Mouse (Mus musculus): Measurements from ENCODE around the gene Mapk9. TPM values are rescaled to one million over a fixed set of nuclear protein-coding genes. Genes with fewer than 3 reads are reported as not detected.
"Not testable (repeated sequence)": the region's sequence is repeated elsewhere in the genome, so short reads cannot be mapped to it uniquely, and the experiment has no call there.

Mapk9 gene
- polyA plus RNA-seq (2015; fragmentation: Nextera tagmentation; extraction: Ambion mirVana) = 33.0 and 33.7 TPM in 2 replicates

DNA sequence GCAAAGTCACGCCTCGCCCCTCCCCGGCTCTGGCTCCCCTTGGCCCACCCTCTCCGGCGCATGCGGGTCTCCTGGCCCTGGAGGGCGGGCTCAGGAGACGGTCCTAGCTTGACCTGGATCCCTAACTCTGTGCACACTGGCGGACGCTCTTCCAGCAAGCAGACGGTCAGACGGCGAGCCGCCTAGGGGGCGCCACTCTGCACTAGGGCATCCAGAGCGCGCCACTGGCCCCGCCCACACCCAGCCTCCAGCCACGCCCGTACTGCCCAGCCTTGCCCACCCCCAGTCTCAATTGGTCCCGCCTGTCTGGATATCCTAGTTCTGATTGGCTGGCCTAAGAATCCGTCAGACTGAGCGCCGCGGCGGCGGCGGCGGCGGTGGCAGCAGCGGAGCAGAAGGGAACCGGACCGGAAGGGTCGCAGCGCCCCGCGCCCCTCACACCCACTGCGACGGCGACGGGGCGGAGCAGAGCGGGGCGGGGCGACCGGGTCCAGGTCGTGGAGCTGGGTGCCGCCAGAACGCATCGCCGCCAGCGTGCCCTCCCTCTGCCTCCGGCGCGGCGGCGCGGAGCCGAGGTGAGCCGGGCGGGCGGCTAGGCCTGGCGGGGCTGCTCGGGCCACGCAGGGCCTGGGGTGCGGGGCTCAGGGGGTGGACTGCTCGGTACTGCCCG is at the start of gene Mapk9:
Gene Mapk9, plus strand, starts transcription at position 351 of the 670 bp plus-strand sequence.
- Histone ChIP-seq H3K27ac (ENCODE audit: low read length) (peak within 1 kb of the TSS; percentile 89), H3K4me3 (ENCODE audit: low read length) (peak within 1 kb of the TSS; percentile 70), H3K36me3 (ENCODE audit: control insufficient read depth, insufficient read depth, low read length) (peaks cover 2% of the 10 kb centered on the region; the same call in 1 of the 2 replicates), H3K4me1 (replicated peaks; ENCODE audit: control insufficient read depth, insufficient read depth, low read length) (peaks cover 17% of the 10 kb centered on the region), H3K9me3 (ENCODE audit: control insufficient read depth, low read length) (no peaks in the 10 kb centered on the region), H3K27me3 (ENCODE audit: control insufficient read depth, insufficient read depth, low read depth, low read length) (no peaks in the 10 kb centered on the region), H3K4me2 (ENCODE audit: low read depth, low read length) (peak within 1 kb of the TSS; percentile 79), H3K9ac (ENCODE audit: low read length) (peak within 1 kb of the TSS; percentile 83)
- ATAC-seq (ENCODE audit: low read depth) = peak; percentile 99
- under 1% methylated on average over 63 of the region's 68 CpGs for WGBS

DNA sequence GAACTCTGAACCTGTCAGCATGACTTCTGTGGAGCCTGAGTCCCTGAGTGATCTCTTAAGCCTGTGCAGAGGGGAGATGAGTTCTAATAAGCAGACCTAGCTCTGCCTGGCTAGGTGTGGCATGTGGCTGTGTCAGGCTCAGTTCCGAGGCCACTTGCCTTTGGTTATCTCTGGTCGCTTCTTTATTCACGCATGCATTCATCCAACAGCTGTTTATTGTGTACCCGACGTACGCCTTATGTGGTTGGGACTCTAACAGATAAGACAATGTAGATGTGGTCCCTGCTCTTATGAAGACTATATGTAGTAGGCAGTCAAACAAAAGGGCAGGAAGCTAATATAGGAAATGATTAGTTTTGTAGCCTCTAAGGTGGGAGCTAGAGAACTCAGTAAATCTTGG is 47.6 kb upstream of the Mapk9 start:
- H3K4me2 ChIP-seq (ENCODE audit: low read depth, low read length) = no peak overlapping the region
- no peaks in the 10 kb centered on the region for H3K36me3 ChIP-seq (ENCODE audit: control insufficient read depth, insufficient read depth, low read length)
- no peak overlapping the region for H3K27ac ChIP-seq (ENCODE audit: low read length)
- no peaks in the 10 kb centered on the region for H3K9me3 ChIP-seq (ENCODE audit: control insufficient read depth, low read length)
- H3K4me3 ChIP-seq (ENCODE audit: low read length) = no peak overlapping the region
- no peak for ATAC-seq (ENCODE audit: low read depth)
- no peak overlapping the region for H3K9ac ChIP-seq (ENCODE audit: low read length)
- no peaks in the 10 kb centered on the region for H3K27me3 ChIP-seq (ENCODE audit: control insufficient read depth, insufficient read depth, low read depth, low read length)
- H3K4me1 ChIP-seq (replicated peaks; ENCODE audit: control insufficient read depth, insufficient read depth, low read length) = peaks cover 7% of the 10 kb centered on the region
- WGBS = 80% methylated on average over 6 of the region's 6 CpGs

DNA sequence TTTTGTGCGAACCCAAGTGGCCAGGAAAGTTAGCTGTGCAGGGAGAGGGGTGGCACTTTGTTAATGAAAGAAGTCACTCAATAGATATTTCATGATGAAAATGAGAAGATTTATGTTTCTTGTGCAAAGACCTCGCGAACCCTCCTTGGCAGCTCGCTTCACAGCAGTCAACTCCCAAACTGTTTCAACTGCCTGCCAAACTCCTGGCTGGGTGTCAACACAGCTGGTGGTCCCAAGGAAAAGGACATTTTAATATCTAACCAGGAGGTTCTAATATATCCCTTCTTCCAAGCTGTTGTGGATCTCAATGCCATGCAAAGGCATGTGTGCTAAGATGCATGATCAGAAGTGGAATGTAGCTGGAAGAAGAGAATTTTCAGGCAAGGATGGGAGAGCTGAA is 45.0 kb upstream of the Mapk9 start:
- peaks cover 2% of the 10 kb centered on the region for H3K4me1 ChIP-seq (replicated peaks; ENCODE audit: control insufficient read depth, insufficient read depth, low read length)
- WGBS = 37% methylated on average over 4 of the region's 4 CpGs
- ATAC-seq (ENCODE audit: low read depth) = peak; percentile 43; the same call in 1 of the 2 replicates

DNA sequence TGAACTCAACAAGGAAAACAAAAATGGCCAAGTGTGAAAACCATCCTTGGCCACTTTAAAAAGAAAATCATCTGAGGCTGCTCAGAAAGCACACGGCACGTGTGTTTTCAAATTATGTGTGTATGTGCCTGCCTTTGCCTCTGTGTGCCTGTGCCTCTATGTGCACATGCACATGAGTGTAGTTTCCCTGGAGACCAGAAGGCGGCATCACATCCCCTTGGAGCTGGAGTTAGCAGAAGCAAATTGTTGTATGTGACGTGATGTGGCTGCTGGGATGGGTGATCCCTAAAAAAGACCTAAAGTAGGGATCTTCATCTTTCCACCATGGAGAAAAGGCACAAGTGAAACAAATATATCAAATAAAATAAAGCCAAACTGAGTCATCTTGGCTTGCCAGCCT is 42.8 kb upstream of the Mapk9 start:
- H3K4me1 ChIP-seq (replicated peaks; ENCODE audit: control insufficient read depth, insufficient read depth, low read length) = peaks cover 2% of the 10 kb centered on the region
- 95% methylated on average over 4 of the region's 4 CpGs for WGBS
- no peak overlapping the region for H3K4me3 ChIP-seq (ENCODE audit: low read length)
- ATAC-seq (ENCODE audit: low read depth) = no peak
- H3K27me3 ChIP-seq (ENCODE audit: control insufficient read depth, insufficient read depth, low read depth, low read length) = no peaks in the 10 kb centered on the region
- H3K9me3 ChIP-seq (ENCODE audit: control insufficient read depth, low read length) = no peaks in the 10 kb centered on the region
- no peak overlapping the region for H3K4me2 ChIP-seq (ENCODE audit: low read depth, low read length)
- no peak overlapping the region for H3K9ac ChIP-seq (ENCODE audit: low read length)
- H3K27ac ChIP-seq (ENCODE audit: low read length) = no peak overlapping the region
- no peaks in the 10 kb centered on the region for H3K36me3 ChIP-seq (ENCODE audit: control insufficient read depth, insufficient read depth, low read length)

More for the DNA sequence above, 45.0 kb upstream of the Mapk9 start:
- no peaks in the 10 kb centered on the region for H3K9me3 ChIP-seq (ENCODE audit: control insufficient read depth, low read length)
- H3K9ac ChIP-seq (ENCODE audit: low read length) = no peak overlapping the region
- H3K36me3 ChIP-seq (ENCODE audit: control insufficient read depth, insufficient read depth, low read length) = no peaks in the 10 kb centered on the region
- H3K4me3 ChIP-seq (ENCODE audit: low read length) = no peak overlapping the region
- no peaks in the 10 kb centered on the region for H3K27me3 ChIP-seq (ENCODE audit: control insufficient read depth, insufficient read depth, low read depth, low read length)
- no peak overlapping the region for H3K27ac ChIP-seq (ENCODE audit: low read length)
- no peak overlapping the region for H3K4me2 ChIP-seq (ENCODE audit: low read depth, low read length)

DNA sequence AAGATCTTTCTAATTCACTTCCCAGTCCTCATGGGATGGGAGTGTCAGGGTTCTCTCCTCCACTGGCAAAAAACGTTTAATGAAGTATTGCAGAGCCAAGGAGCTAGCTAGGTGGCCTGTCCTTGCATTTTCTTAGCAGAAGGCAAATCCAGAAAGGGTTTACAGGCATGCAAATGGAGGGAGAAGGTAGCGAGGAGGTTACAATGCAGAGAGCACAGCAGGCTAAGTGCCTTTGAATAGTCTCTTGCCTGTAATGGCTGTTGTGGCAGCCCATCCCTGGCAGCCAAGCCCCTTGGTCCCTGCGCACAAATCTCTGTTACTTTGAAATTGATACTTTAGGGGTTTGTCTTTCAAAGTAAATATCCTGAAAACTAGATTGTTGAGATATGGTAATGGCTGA is 40.3 kb upstream of the Mapk9 start:
- Histone ChIP-seq H3K27ac (ENCODE audit: low read length) (no peak overlapping the region), H3K36me3 (ENCODE audit: control insufficient read depth, insufficient read depth, low read length) (no peaks in the 10 kb centered on the region), H3K27me3 (ENCODE audit: control insufficient read depth, insufficient read depth, low read depth, low read length) (no peaks in the 10 kb centered on the region), H3K9ac (ENCODE audit: low read length) (no peak overlapping the region), H3K4me1 (replicated peaks; ENCODE audit: control insufficient read depth, insufficient read depth, low read length) (no peaks in the 10 kb centered on the region; the same call in none of the 2 replicates), H3K4me2 (ENCODE audit: low read depth, low read length) (no peak overlapping the region), H3K9me3 (ENCODE audit: control insufficient read depth, low read length) (no peaks in the 10 kb centered on the region), H3K4me3 (ENCODE audit: low read length) (no peak overlapping the region)
- ATAC-seq (ENCODE audit: low read depth) = no peak
- 60% methylated on average over 3 of the region's 3 CpGs for WGBS

DNA sequence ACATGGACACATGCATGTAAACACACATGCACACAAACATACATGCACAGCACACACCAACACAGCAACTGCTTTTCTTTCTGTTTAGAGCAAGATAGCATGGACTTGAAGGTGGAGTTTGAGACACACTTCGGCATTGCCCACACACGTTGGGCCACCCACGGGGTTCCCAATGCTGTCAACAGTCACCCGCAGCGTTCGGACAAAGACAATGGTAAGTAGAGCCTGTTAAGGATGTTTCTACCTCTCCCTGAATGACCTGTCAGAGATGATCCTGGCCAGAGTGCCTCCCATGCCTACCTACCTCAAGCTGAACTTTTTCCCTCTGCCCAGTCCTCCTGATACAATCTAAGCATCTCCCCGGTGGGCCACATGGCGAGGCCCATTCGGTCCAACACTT is 37.6 kb upstream of the Mapk9 start:
- no peaks in the 10 kb centered on the region for H3K4me1 ChIP-seq (replicated peaks; ENCODE audit: control insufficient read depth, insufficient read depth, low read length)
- no peak overlapping the region for H3K4me2 ChIP-seq (ENCODE audit: low read depth, low read length)
- no peak overlapping the region for H3K4me3 ChIP-seq (ENCODE audit: low read length)
- H3K27me3 ChIP-seq (ENCODE audit: control insufficient read depth, insufficient read depth, low read depth, low read length) = no peaks in the 10 kb centered on the region
- H3K36me3 ChIP-seq (ENCODE audit: control insufficient read depth, insufficient read depth, low read length) = no peaks in the 10 kb centered on the region
- no peak overlapping the region for H3K9ac ChIP-seq (ENCODE audit: low read length)
- H3K27ac ChIP-seq (ENCODE audit: low read length) = no peak overlapping the region
- H3K9me3 ChIP-seq (ENCODE audit: control insufficient read depth, low read length) = no peaks in the 10 kb centered on the region
- WGBS = 90% methylated on average over 9 of the region's 9 CpGs
- no peak for ATAC-seq (ENCODE audit: low read depth)

DNA sequence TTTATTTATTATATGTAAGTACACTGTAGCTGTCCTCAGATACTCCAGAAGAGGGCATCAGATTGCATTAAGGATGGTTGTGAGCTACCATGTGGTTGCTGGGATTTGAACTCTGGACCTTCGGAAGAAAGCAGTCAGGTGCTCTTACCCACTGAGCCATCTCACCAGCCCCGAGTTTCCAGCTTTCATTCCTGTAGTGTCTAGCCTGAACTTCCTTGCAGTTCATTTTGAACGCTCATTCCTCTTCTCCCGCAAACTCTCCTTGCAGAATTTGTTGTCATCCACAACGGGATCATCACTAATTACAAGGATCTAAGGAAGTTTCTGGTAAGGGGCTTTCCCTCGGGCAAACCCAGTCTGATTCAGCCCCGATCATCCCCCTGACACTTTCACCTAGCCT is 35.9 kb upstream of the Mapk9 start:
- not testable (repeated sequence) for H3K4me1 ChIP-seq (replicated peaks; ENCODE audit: control insufficient read depth, insufficient read depth, low read length); H3K27ac ChIP-seq (ENCODE audit: low read length); H3K9ac ChIP-seq (ENCODE audit: low read length); H3K36me3 ChIP-seq (ENCODE audit: control insufficient read depth, insufficient read depth, low read length); H3K4me2 ChIP-seq (ENCODE audit: low read depth, low read length); H3K27me3 ChIP-seq (ENCODE audit: control insufficient read depth, insufficient read depth, low read depth, low read length); H3K9me3 ChIP-seq (ENCODE audit: control insufficient read depth, low read length); H3K4me3 ChIP-seq (ENCODE audit: low read length); ATAC-seq (ENCODE audit: low read depth)
- WGBS = 77% methylated on average over 7 of the region's 7 CpGs

DNA sequence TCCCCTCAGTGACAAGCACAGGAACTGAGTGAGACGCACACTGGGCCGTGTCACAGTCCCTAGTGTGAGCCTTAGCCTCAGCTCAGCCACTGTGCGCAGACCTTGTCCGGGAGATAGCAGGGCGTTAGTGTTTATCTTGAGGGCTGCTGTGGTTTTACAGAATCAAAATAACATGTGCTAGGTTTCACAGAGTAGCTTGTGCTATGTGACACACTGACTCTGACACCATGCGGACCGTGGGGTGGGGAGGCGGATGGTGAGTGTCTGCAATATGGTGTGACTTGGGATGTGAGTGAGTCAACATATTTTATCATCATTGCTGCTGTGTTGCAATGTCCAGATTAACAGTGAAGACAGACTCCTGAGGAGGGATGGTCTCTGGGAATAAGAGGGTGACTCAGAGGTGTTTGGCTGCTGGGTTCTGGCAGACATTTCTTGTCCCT is 35.4 kb upstream of the Mapk9 start:
- 79% methylated on average over 8 of the region's 8 CpGs for WGBS
- Histone ChIP-seq H3K27me3 (ENCODE audit: control insufficient read depth, insufficient read depth, low read depth, low read length) (no peaks in the 10 kb centered on the region), H3K4me1 (replicated peaks; ENCODE audit: control insufficient read depth, insufficient read depth, low read length) (no peaks in the 10 kb centered on the region), H3K9me3 (ENCODE audit: control insufficient read depth, low read length) (no peaks in the 10 kb centered on the region), H3K4me2 (ENCODE audit: low read depth, low read length) (no peak overlapping the region), H3K4me3 (ENCODE audit: low read length) (no peak overlapping the region), H3K27ac (ENCODE audit: low read length) (no peak overlapping the region), H3K9ac (ENCODE audit: low read length) (no peak overlapping the region), H3K36me3 (ENCODE audit: control insufficient read depth, insufficient read depth, low read length) (no peaks in the 10 kb centered on the region)
- no peak for ATAC-seq (ENCODE audit: low read depth)

DNA sequence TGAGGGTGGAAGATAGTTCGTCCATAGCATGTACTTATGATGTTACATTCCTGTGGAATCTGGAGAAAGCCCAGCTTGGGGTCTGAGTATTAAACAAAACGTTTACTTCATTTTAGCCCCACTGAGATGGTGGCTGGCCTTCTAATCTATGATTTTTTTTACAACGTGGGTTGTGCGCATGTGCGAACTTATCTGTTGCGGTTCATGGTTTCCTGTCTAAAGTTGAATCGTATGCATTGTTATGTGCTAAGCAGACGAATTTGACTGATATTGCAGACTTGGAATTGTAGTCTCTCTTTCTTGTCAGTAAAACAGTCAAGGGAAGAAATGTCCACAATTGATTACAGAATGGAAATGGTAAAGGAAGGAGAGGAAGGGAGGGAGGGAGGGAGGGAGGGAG is 34.7 kb upstream of the Mapk9 start:
- no peaks in the 10 kb centered on the region for H3K27me3 ChIP-seq (ENCODE audit: control insufficient read depth, insufficient read depth, low read depth, low read length)
- no peaks in the 10 kb centered on the region for H3K36me3 ChIP-seq (ENCODE audit: control insufficient read depth, insufficient read depth, low read length)
- no peak overlapping the region for H3K9ac ChIP-seq (ENCODE audit: low read length)
- WGBS = 67% methylated on average over 8 of the region's 8 CpGs
- no peak overlapping the region for H3K4me3 ChIP-seq (ENCODE audit: low read length)
- no peaks in the 10 kb centered on the region for H3K9me3 ChIP-seq (ENCODE audit: control insufficient read depth, low read length)
- no peak overlapping the region for H3K4me2 ChIP-seq (ENCODE audit: low read depth, low read length)
- no peak overlapping the region for H3K27ac ChIP-seq (ENCODE audit: low read length)
- no peaks in the 10 kb centered on the region for H3K4me1 ChIP-seq (replicated peaks; ENCODE audit: control insufficient read depth, insufficient read depth, low read length)
- no peak for ATAC-seq (ENCODE audit: low read depth)

All from lung, embryonic 16.5 days (tissue).